Mouse (Mus musculus): ENCODE results near the gene Kif3c.

DNA sequence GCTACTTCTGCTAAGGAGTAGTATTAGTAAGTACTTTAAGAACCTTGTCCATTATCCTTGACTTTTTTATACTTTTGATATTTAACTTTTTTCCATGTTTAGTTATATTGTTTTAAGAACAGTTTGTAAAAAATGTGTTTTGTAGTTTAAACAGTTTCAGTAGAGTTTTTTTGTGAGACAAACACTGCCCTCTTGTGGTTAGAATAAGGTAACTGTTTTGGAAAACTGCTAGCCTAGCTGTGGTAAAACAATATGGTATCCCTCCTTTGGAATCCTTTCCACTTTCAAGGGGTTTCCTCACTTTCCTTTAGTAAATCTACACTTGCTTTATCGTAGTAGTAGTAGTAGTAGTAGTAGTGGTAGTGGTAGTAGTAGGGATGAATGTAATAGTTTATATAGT is 72.9 kb downstream of the Kif3c start:
- TF ChIP-seq EP300 (IDR thresholded peaks at IDR 0.05; ENCODE audit: insufficient read depth, low read depth, low read length) (no peak), CTCF (IDR thresholded peaks at IDR 0.05; ENCODE audit: low read depth, low read length) (no peak)

Measured in ES-Bruce4 (cell line).